Mouse (Mus musculus) lung, adult 2 months (tissue): Measurements from ENCODE around the gene Mical3.

ENCODE experiments used
- CTCF ChIP-seq: fragments of 200-500 bp; IDR thresholded peaks from 2 replicates; pipeline ENCODE4 v1.5.1; 2011; ENCODE audit warnings: mild to moderate bottlenecking, low read length, control low read depth; ENCODE audit not compliant: insufficient read depth
- POLR2A ChIP-seq: fragments of 200-500 bp; IDR thresholded peaks from 2 replicates; pipeline ENCODE4 v1.6.1; 2011; ENCODE audit warnings: low read depth, mild to moderate bottlenecking, control low read depth, low read length, borderline replicate concordance; ENCODE audit errors: extremely low read depth

DNA sequence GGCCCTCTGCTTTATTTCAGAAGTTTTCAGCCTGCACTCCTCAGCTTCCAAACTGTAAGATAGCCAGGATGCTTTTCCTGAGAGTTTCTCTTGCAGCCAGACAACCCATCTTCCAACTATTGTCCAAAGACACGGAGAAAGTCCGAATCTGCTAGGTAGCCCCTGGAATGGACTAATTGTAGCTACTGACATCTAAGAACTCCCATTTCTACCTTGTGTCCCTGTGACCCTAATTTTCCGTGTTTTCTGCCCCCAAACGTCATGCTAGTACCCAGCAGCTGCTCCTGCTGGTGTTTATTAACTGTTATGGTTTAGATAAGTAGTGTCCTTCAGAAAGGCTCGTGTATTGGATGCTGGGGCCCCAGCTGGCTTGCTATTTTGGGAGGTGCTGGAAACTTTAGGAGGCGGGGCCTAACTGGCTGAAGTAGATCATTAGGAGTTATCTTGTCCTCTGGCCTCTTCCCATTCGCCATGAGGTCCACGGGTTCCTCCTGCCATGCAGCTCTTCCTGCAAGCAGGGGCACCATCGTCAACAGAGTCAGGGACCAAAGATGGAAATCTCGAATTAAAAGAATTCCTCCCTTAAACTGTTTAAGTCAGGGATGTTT is 19.2 kb downstream of the Mical3 start:
- TF ChIP-seq CTCF (no peak), POLR2A (no peak)
